Mouse (Mus musculus) testis, postnatal 10 days (tissue): ENCODE measurements around the gene Cavin3.

Experiments
- DNase-seq: peaks from one replicate; pipeline ENCODE4 v3.0.0; 2021; ENCODE audit warnings: low spot score

Gene Cavin3

DNA sequence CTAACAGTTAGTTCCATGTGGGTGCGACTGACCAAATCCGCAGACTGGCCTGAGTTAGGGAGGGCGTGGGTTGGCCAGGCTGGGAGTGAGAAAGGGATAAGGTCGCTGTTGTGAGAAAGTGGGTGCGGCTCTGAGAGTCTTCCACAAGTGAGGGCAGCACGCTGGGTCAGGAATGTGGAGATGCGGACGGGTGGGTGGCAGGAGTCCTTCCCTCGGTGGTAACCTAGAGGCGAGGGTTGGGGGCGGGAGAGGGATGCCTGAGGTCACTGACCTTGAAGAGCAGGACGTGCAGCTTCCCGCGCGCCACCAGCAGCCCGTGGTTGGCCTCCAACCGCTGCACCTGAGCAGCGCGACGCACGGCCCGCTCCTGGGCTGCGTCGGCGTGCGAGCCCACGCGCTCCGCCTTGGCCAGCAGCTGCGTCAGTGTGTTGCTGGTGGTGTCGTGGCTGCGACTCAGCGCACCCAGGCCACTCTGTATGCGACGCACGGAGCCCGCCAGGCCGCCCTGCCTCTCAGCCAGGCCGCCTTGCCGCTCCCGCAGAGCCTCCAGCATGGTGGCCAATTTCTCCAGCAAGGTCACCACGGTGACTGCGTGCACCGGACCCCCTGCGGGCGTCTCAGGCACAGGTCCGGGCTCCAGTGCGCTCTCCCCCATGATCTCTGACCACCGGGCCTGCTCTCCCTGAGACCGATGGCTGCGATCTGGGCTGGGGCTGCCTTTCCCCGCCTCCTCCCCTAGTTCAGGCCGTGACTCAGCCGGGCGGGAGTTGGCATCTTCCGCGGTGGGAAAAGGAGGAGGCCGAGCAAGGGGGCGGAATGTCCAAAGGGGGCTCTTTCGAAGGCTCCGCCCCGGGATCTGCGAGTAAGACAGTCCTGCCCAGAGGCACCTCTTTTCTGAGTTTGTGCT, at the start of gene Cavin3:
Gene Cavin3 (minus strand): TSS at position 796 of the 907 bp plus-strand sequence.
- DNase-seq: peak; percentile 86

DNA sequence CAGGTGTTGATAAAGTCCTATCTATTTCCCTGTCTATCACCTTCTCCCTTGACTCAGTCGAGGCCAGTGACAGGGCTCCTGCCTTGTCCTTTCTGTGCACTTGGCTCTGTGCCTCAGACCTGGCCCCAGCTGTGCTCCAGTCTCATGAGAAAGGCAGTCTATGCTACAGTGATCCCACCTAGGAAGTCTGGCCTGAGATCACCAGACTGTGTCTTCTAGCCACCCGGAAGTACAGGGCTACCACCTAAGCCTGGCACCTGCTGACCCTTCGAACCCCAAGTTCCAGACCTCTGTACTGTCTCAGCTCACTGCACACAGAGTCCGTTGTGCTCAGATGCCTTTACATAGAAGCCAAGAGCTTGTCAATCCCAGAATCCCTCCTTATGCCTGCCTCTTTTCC, 46.0 kb upstream of the Cavin3 start:
- no peak for DNase-seq

DNA sequence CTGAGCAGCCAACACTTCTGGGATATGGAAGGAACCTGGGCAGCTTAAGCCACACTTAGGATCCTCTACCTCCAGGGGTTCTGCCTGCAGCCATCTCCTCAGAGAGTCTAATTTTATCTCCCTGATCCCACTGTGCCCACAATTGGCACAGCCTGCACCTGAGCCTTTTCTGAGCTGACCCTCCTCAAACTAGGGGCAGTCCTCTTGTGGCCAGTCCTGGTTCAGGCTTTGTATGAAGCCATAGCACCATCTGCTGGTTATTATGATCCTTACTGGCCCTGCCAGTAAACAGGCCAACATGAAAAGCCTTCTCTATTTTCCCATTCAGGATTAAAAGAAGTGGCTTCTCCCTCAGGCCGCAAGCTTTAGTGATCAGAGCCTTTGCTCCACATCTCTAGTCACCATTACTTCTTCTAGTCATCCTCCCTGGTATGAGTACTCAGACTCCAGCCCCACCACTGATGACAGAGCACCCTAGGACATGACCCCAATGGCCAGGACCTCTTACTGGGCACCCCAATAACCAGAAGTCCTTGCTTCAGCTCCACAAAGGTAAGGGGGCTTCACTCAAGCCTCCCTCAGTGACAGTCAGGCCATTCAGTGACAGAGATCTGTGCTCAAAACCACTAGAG, 45.3 kb upstream of the Cavin3 start:
- DNase-seq: peak; percentile 44

DNA sequence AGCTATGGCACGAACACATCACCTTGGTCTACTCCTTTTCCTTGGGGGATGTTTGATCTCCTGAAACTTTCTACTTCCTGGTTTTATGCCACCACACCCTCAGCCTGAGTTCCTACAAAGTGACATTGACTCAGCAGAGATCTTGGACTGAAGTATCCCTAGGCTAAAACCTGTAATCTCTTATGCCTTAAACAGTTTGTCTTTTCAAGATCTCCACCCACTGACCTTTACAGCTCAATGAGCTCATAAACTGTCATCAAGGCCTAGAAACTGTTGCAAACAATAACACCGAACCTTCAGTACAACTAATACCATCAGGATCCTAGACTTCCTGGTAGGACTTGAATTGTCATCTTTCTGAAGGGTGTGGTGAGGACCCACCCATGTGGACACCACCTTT, 42.1 kb upstream of the Cavin3 start:
- DNase-seq: no peak

DNA sequence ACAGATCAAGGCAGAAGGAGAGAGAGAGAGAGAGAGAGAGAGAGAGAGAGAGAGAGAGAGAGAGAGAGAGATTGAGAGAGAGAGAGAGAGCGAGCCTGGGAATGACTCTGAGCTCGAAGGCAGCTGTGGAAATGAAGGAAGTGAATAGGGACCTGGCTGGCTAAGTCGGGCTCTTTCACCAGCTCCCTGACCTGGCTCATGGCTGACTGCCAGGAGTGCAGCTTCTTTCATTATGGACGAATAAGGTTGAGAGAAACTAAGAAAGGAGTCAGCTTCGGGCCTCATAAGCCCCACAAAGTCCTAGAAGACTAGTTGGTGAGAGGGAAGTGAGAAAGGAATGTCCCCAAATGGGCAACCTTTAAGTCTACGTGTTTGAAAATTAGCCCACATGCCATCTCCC, 38.1 kb upstream of the Cavin3 start:
- peak; percentile 48 for DNase-seq

DNA sequence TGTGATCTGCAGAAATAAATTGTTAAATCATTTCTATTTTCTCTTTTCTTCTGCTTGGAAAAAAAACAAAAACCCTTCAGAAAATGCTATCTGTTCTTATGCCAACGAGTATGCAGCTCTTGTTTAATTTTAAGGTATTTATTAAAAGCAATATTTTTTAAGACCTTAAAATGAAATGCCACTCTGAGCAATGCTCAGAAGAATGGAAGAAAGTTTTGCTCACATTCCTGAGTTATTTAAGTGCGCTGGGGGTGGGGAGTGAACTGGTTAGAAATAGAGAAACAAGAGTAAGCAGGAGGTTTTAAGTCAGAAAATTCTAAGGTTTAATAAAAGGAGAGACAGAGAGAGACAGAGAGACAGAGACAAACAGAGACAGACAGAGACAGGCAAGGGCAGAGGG, 37.7 kb upstream of the Cavin3 start:
- DNase-seq: no peak

DNA sequence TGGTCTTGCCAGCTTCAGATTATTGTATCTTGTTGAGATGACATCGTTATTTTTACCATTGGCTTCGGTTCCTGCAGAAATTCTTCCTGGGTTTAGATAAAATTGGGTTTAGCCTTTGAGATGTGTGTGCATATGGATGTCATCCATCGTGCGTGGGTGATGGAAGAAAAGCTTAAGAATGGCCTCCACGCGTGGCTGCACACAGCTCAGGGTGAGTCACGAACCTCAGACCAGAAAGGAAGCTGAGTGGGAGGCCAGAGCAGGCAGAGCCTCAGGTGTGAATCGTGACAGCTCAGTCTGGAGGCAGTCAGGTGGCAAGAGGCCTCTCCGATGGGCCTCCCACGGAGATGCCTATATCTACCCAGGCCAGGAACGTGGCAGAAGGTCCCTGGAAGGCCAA, 37.2 kb upstream of the Cavin3 start:
- no peak for DNase-seq

DNA sequence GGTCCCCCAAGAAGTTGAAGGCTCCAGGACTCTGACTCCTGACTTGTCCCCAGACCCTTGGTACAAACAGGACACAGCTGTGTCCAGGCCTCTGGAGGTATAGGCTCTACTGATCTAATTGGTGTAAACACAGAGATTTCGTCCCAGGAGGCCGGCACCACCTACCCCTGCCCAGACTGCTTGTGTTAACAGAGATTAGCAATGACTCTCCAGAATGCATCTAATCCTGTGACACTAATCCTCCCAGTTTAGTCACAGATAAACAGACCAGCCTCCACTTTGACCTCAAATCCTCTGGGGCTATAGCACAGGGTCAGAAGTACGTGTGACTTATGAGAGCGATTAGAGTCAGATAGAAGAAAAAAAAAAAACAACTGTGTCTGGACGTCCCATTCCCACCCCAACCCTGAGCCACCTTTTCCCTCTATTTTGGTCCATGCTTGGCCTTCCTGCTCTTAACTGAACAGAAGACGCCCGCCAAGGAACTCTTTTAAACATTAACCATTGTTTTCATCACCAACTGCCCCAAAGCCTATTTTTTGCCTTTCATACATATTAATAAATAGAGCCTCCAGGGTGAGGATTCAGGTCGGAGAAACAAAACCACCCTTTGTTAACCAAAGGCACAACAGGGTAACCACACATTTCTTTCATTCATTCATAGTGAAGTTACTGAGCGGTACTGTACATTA, 34.7 kb upstream of the Cavin3 start:
- no peak for DNase-seq

DNA sequence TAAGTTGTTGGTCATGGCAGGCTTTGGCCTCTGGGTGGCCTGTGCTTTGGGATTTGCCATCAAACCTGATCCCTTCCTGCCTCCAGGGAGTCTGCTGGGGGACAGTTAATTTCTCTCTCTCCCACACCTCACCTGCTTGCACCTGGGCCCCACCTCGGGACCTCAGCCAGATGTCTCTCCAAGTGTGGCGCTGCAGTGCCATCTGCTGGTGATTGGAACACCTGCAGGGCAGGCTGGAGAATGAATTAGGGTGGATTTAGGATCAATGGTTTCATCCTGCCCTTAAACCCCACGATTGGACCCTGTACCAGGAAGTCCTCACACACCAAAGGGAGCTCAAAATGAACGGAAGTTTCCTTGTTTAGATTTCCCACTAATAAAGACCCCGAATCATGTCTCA, 33.1 kb upstream of the Cavin3 start:
- peak; percentile 73 for DNase-seq

DNA sequence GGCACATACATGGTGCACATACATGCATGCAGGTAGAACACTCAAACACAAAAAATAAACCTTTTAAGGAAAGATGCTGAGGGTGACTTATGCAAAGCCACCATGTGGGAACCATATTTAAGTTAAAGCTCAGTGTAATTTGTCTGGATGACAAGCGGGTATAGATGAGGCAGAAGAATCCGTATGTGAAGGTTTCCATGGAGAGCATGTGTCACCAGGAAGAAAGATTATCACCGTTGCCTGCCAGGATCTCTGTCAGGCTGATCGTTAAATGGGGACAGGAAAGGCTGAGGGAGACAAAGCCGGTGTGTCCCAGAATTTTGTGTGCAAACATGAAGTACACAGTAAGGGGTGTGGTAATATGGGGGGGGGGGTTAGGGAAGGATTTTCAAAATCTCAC, 32.5 kb upstream of the Cavin3 start:
- DNase-seq: no peak

DNA sequence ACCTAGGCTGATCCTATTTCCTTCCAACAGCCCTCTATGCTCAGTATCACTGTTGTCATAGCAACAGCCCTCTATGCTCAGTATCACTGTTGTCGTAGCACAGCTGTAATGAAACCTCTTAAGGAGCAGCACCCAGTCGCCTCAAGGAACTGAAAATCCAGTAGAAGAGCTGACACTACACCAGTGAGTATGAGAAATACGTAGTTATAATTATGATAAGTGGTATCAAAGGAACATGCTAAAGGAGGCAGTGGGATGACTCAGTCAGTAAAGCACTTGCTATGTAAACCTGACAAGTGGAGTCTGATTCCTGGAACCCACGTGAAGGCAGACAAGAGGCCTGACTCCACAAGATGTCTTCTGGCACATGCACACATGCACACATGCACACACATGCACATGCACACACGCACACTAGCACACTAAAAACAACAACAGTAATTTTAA, 31.8 kb upstream of the Cavin3 start:
- no peak for DNase-seq

DNA sequence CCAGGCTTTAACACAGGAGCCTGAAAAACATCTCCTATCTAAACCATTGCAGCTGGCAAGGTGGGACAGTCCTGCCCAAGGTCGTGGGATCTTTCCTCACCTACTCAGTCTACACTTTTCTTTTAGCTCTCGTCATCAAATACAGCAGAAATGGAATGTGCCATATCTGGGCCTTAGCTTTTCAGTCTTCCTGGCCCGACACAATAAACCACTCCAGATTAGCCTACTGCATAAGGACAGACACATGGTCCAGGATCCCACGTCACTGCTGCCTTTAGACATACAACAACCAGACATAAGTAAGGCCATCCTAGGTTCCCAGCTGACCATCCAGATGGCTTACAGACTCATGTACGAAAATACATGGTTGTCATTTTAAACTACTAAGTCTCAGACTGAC, 28.0 kb upstream of the Cavin3 start:
- no peak for DNase-seq

DNA sequence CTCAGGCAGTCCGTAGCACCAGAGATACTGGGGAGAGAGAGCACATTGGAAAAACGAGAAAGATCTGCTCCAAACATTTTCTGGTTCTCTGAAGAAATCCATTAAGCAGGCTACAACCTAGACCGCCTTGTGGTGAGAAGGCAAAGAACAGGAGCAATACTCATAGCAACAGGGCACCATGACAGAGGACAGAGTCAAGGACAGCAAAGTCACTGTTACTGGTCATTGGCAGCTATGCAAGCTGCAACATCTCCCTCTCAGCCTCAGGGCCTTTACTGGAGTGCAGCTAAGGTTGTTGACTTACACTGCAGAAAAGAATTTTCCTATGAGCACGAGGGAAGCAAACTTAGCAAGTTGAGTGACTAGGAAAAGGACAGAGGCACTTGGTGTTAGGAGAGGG, 25.2 kb upstream of the Cavin3 start:
- no peak for DNase-seq

DNA sequence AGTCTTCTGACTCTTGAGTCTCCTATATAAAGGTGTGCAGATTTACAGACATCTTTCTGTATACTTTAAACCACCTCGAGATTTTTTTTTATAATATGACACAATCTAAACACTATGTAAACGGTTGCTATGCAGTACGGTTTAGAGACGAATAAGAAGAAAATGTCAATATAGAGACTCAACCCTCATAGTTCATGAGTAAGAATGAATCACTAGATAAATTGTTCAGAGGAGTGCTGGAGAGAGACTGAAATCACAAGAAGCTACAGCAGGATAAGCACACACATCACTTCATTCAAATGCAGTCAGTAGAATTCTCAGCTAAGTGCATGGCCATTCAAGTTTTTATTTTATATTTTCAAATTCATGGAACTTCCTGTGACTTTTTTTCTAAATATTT, 19.9 kb upstream of the Cavin3 start:
- no peak for DNase-seq

DNA sequence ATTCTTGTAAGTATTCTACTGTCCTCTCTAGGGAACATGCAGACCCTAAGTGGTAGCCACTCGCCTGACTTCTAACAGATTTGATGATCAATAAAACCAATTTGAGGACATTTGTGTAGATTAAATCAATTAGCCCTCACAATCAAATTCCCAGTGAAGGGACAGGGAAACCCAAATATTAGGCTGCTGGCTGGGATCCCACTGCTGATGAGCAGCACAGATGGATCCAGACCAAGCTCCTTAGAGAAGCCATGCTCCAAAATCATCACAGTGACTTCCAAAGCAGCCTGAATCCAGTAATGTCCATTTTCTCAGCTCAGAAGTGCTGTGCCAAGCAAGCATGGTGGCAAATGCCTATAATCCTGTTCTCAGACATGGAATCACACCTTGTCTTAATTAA, 17.6 kb upstream of the Cavin3 start:
- no peak for DNase-seq

DNA sequence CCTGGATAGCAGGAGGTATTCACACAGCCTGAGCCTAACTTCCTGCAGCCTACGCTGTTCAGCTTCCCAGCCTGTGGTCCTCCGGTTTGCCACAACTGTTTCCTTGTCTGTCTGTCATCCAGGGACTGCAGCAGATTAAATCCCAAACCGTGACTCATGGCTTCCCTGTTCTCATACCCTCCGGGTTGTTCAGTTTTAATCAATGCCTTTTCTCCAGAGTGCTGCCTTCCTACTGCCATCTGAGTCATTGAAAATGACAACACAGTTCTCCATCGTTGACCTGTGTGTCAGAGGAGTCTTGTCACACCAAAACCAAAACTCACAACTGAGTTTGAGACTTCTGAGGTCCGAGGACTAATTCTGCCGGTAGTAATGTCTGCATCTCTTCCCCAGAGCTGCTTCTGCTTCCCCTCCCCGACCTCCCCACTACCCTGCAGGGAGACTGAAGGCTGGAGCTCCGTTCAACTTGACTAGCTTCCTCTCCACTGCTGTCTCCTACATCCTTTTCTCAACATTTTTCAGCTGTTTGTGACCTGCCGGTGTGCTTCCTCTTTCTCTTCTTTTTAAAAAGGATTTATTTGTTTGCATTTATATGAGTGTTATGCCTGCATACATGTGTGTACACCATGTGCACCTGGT, 16.9 kb upstream of the Cavin3 start:
- no peak for DNase-seq

DNA sequence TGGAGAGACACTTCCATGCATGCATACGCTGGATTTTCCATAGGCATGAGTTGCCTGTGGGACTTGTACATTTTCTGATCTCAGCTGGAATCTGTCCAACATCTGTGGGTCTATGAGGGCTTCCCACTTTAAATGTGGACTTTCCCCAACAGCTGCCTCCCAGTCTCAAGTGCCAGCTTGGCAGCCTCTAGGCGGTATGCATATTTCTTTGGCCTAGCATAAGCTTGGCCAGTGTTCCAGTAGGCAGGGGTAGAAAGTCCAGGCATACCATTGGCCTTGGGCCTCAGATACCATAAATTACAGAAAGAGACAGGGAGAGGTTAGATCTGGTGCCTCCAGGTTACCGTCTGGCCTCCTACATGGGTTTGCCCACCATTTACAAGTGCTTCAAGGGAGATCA, 15.8 kb upstream of the Cavin3 start:
- DNase-seq: no peak

DNA sequence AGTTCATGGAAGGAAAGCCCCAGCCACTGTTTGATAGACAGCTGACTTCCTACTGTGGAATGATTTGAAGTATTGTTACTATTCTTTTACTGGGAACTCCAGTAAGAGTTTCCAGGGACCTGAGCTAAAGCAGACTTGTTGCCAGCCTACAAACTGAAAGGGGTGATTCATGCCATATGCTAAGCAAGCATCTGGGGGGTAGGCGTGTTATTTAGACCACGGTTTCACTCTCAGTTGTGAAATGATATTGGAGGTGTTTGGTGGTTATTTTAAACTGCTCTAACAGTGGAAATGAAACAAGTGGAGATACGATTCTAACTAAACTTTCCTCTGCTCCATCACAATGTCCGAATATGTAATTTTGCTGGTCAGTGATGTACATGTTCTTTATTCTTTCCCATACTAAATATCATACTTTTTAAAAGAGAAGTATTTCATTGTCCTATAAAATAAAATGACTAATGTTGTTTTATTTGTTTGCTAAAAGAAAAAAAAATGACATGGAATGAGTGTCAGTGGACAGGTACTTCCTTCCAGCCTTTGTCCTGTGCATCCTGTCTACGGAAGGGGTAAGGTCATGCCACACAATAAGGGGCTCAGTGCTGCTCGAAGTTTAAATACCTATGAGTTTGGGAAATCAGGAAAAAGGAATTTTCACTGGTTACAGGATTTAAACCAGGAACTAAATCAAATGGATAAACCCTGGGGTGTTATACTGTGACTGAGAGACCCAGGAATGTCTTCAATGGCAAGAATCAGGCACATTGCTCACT, 5.2 kb upstream of the Cavin3 start:
- no peak for DNase-seq

DNA sequence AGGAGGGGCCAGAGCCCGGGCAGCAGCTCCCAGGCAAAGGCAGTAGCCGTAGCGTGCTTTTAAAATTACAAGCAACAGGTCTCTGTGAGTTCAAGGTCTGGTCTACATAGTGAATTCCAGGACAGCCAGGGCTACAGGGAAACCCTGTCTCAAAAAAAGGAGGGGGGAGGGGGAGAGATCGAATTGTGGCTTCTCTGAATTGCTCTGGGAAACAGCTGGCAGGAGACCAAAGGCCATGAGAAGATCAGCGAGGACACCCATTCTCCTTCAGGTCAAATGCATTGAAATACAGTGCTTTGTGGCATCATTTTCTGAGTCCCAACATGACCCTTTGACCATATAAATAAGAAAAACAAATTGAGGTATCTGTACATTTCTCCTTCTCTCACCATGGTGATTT, 2.9 kb upstream of the Cavin3 start:
- DNase-seq: no peak

DNA sequence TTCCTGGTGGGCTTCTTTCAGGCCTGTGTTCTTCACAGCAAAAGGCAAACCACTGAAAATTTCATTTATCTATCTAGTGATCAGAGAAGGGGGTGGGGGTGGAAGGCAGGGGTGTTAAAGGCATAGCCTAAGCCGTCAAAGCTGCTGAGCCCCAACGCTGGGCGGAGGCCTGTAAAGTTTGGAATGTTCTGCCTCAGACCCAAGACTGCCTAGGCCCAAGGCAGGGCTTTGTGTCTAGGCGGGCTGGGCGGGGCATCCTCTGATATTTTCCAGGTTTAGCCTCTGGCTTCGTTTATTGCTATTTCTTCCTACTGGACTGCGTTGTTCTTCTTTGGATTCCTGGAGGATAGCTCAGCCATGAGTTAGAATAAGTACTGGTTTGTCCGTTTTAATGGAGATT, 326 bp upstream of the Cavin3 start:
- DNase-seq: peak; percentile 69
